Mouse (Mus musculus) hindbrain, embryonic 11.5 days (tissue): ENCODE results near the gene Ly6g6e. TPM values are rescaled to one million over a fixed set of nuclear protein-coding genes. Genes with fewer than 3 reads are reported as not detected.

Experiments used
- ATAC-seq: fragments of 200-750 bp; cut with Nextera tagmentation; 2 replicates; pipeline ENCODE4 v1.8.0; 2017; ENCODE audit warnings: mild to moderate bottlenecking, moderate TSS enrichment, moderate library complexity; ENCODE audit not compliant: low FRiP score
- DNase-seq: peaks from one replicate; pipeline ENCODE4 v3.0.0-alpha.2; 2015; ENCODE audit warnings: low spot score
- H3K27ac ChIP-seq: fragments of 300-500 bp; sonication (generic); 2 replicates; pipeline ENCODE4 v1.5.1; 2014; ENCODE audit warnings: mild to moderate bottlenecking, low read depth, low read length
- H3K27me3 ChIP-seq: fragments of 300-500 bp; sonication (generic); 2 replicates; pipeline ENCODE4 v1.6.1; 2014; ENCODE audit warnings: mild to moderate bottlenecking, low read length, moderate library complexity, mixed read lengths; ENCODE audit not compliant: control insufficient read depth, insufficient read depth
- H3K36me3 ChIP-seq: fragments of 300-500 bp; sonication (generic); 2 replicates; pipeline ENCODE4 v1.6.1; 2014; ENCODE audit warnings: mild to moderate bottlenecking, low read length, moderate library complexity, mixed read lengths; ENCODE audit not compliant: control insufficient read depth, insufficient read depth
- H3K4me1 ChIP-seq: fragments of 300-500 bp; sonication (generic); replicated peaks from 2 replicates; pipeline ENCODE4 v1.6.1; 2014; ENCODE audit warnings: low read length, mixed read lengths; ENCODE audit not compliant: control insufficient read depth, insufficient read depth
- H3K4me2 ChIP-seq: fragments of 300-500 bp; sonication (generic); replicated peaks from 2 replicates; pipeline ENCODE4 v1.6.1; 2014; ENCODE audit warnings: mild to moderate bottlenecking, low read depth, low read length
- H3K4me3 ChIP-seq: fragments of 300-500 bp; sonication (generic); 2 replicates; pipeline ENCODE4 v1.5.1; 2014; ENCODE audit warnings: low read depth, low read length
- H3K9ac ChIP-seq: fragments of 300-500 bp; sonication (generic); 2 replicates; pipeline ENCODE4 v1.6.1; 2014; ENCODE audit warnings: low read depth, low read length
- H3K9me3 ChIP-seq: fragments of 300-500 bp; sonication (generic); 2 replicates; pipeline ENCODE4 v1.6.1; 2016; ENCODE audit warnings: low read length; ENCODE audit not compliant: control insufficient read depth
- WGBS: fragments of 180-500 bp; shearing (Covaris S2); extraction: QIAGEN DNeasy Blood & Tissue Kit; methylation state at CpG from one replicate; pipeline ENCODE4 v1.1.7; 2014; 5-methylcytosine and 5-hydroxymethylcytosine counted together
- polyA plus RNA-seq: library from polyadenylated mRNA; unstranded; fragments of >200 nt; fragmentation: Nextera tagmentation; extraction: Ambion mirVana; gene quantifications from 2 replicates; pipeline ENCODE4 v1.2.1, GENCODE M21; 2014

The Ly6g6e gene
- polyA plus RNA-seq, 1 experiment from 2014 or later: 0.42 TPM

DNA sequence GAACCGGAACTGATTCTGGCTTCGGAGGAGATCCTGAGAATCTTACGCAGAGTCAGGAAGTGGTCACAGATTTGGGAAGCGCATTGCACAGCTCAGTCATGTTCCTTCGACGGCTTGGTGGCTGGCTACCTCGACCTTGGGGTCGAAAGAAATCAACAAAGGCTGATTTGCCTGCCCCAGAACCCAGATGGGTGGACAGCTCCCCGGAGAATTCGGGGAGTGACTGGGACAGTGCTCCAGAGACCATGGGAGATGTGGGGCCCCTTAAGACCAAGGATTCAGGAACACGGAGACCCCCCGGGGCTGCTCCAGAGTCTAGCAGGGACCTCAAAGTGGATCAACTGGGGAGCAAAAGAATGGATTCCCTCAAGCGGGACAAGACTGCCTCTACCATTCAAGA is 50.3 kb downstream of the Ly6g6e start:
- no peaks in the 10 kb centered on the region for H3K36me3 ChIP-seq
- whole genome bisulfite sequencing: 69% methylated on average over 13 of the region's 13 CpGs
- peak overlapping the region; percentile 82 for H3K4me2 ChIP-seq
- H3K9me3 ChIP-seq: no peaks in the 10 kb centered on the region
- DNase-seq: no peak
- H3K9ac ChIP-seq: no peak overlapping the region; the same call in 1 of the 2 replicates
- H3K4me1 ChIP-seq: 0 out of 2 replicates have a peak, but pooled peaks cover 2% of the 10 kb centered on the region
- ATAC-seq: no peak
- no peaks in the 10 kb centered on the region for H3K27me3 ChIP-seq
- H3K4me3 ChIP-seq: peak overlapping the region; percentile 60; the same call in 1 of the 2 replicates
- H3K27ac ChIP-seq: no peak overlapping the region

Other genes starting within 250 kb of the Ly6g6e start
- 21.7 and 22.7 TPM in 2 replicates for gene Stk19, start 240.0 kb upstream of the Ly6g6e start, polyA plus RNA-seq
- 58.6 and 64.9 TPM in 2 replicates for gene Dxo, start 239.9 kb upstream of the Ly6g6e start, polyA plus RNA-seq
- 26.9 and 29.9 TPM in 2 replicates for gene Skiv2l, start 226.7 kb upstream of the Ly6g6e start, polyA plus RNA-seq
- 117 and 138 TPM in 2 replicates for gene Nelfe, start 226.5 kb upstream of the Ly6g6e start, polyA plus RNA-seq
- 1.0 and 2.1 TPM in 2 replicates for gene Cfb, start 214.4 kb upstream of the Ly6g6e start, polyA plus RNA-seq
- gene Zbtb12, start 197.4 kb upstream of the Ly6g6e start, polyA plus RNA-seq: 2.9 and 3.2 TPM in 2 replicates
- gene Gm20547, start 194.9 kb upstream of the Ly6g6e start, polyA plus RNA-seq: not detected in 2 replicates
- 0.64 and 1.2 TPM in 2 replicates for gene C2, start 178.6 kb upstream of the Ly6g6e start, polyA plus RNA-seq
- 57.4 and 70.1 TPM in 2 replicates for gene Ehmt2, start 178.4 kb upstream of the Ly6g6e start, polyA plus RNA-seq
- gene Slc44a4, start 162.4 kb upstream of the Ly6g6e start, polyA plus RNA-seq: 0.12 and 0.29 TPM in 2 replicates
- gene Neu1, start 145.6 kb upstream of the Ly6g6e start, polyA plus RNA-seq: 12.9 and 14.5 TPM in 2 replicates
- gene Hspa1b, start 117.7 kb upstream of the Ly6g6e start, polyA plus RNA-seq: 0.15 TPM in 1 of 2 replicates, not detected in the other
- 0.49 TPM in 1 of 2 replicates, not detected in the other for gene Gm20481, start 107.0 kb upstream of the Ly6g6e start, polyA plus RNA-seq
- gene Hspa1a, start 104.7 kb upstream of the Ly6g6e start, polyA plus RNA-seq: 0.93 and 1.4 TPM in 2 replicates
- gene Hspa1l, start 104.2 kb upstream of the Ly6g6e start, polyA plus RNA-seq: 0.93 and 1.2 TPM in 2 replicates
- 188 and 207 TPM in 2 replicates for gene Lsm2, start 95.0 kb upstream of the Ly6g6e start, polyA plus RNA-seq
- gene Vars, start 75.9 kb upstream of the Ly6g6e start, polyA plus RNA-seq: 69.1 and 71.7 TPM in 2 replicates
- gene Vwa7, start 60.3 kb upstream of the Ly6g6e start, polyA plus RNA-seq: 0.10 and 0.36 TPM in 2 replicates
- gene Sapcd1, start 48.9 kb upstream of the Ly6g6e start, polyA plus RNA-seq: 3.0 and 4.0 TPM in 2 replicates
- gene Msh5, start 30.2 kb upstream of the Ly6g6e start, polyA plus RNA-seq: 3.1 and 4.2 TPM in 2 replicates
- gene Clic1, start 26.9 kb upstream of the Ly6g6e start, polyA plus RNA-seq: 45.6 and 85.1 TPM in 2 replicates
- 614 and 636 TPM in 2 replicates for gene Ddah2, start 17.9 kb upstream of the Ly6g6e start, polyA plus RNA-seq
- 0.19 TPM in 1 of 2 replicates, not detected in the other for gene Ly6g6c, start 11.5 kb upstream of the Ly6g6e start, polyA plus RNA-seq
- 0.66 and 1.1 TPM in 2 replicates for gene Mpig6b, start 10.7 kb upstream of the Ly6g6e start, polyA plus RNA-seq
- 1.0 and 2.7 TPM in 2 replicates for gene Ly6g6d, start 1.2 kb downstream of the Ly6g6e start, polyA plus RNA-seq
- 0.29 and 0.52 TPM in 2 replicates for gene Ly6g6f, start 8.7 kb downstream of the Ly6g6e start, polyA plus RNA-seq
- 40.2 and 45.1 TPM in 2 replicates for gene Abhd16a, start 12.4 kb downstream of the Ly6g6e start, polyA plus RNA-seq
- gene Ly6g5c, start 31.4 kb downstream of the Ly6g6e start, polyA plus RNA-seq: not detected in 2 replicates
- 0.89 and 0.96 TPM in 2 replicates for gene Ly6g5b, start 38.5 kb downstream of the Ly6g6e start, polyA plus RNA-seq
- 22.5 and 29.7 TPM in 2 replicates for gene Gpank1, start 44.6 kb downstream of the Ly6g6e start, polyA plus RNA-seq
- gene Csnk2b, start 45.2 kb downstream of the Ly6g6e start, polyA plus RNA-seq: 299 and 310 TPM in 2 replicates
- gene D17H6S53E, start 49.5 kb downstream of the Ly6g6e start, polyA plus RNA-seq: 8.4 and 9.2 TPM in 2 replicates
- gene Apom, start 55.1 kb downstream of the Ly6g6e start, polyA plus RNA-seq: 0.34 and 0.49 TPM in 2 replicates
- 105 and 117 TPM in 2 replicates for gene Bag6, start 58.3 kb downstream of the Ly6g6e start, polyA plus RNA-seq
- gene Prrc2a, start 88.0 kb downstream of the Ly6g6e start, polyA plus RNA-seq: 167 and 205 TPM in 2 replicates
- gene Aif1, start 99.2 kb downstream of the Ly6g6e start, polyA plus RNA-seq: 6.1 and 8.4 TPM in 2 replicates
- gene Lst1, start 111.5 kb downstream of the Ly6g6e start, polyA plus RNA-seq: 5.6 and 9.8 TPM in 2 replicates
- gene Ltb, start 117.5 kb downstream of the Ly6g6e start, polyA plus RNA-seq: 0.22 and 0.32 TPM in 2 replicates
- gene Tnf, start 125.1 kb downstream of the Ly6g6e start, polyA plus RNA-seq: not detected in 2 replicates
- not detected in 2 replicates for gene Lta, start 128.4 kb downstream of the Ly6g6e start, polyA plus RNA-seq
- gene Gm16181, start 143.9 kb downstream of the Ly6g6e start, polyA plus RNA-seq: 0.36 and 0.43 TPM in 2 replicates
- 14.7 and 16.8 TPM in 2 replicates for gene Atp6v1g2, start 156.8 kb downstream of the Ly6g6e start, polyA plus RNA-seq
- gene Nfkbil1, start 158.9 kb downstream of the Ly6g6e start, polyA plus RNA-seq: 2.3 and 3.7 TPM in 2 replicates
- 633 and 640 TPM in 2 replicates for gene Ddx39b, start 164.8 kb downstream of the Ly6g6e start, polyA plus RNA-seq
- 42.9 and 43.2 TPM in 2 replicates for gene H2-D1, start 185.8 kb downstream of the Ly6g6e start, polyA plus RNA-seq
- gene H2-Q1, start 243.5 kb downstream of the Ly6g6e start, polyA plus RNA-seq: not detected in 2 replicates